Mouse (Mus musculus): ENCODE results near the gene Ggta1. TPM values are rescaled to one million over a fixed set of nuclear protein-coding genes. Genes with fewer than 3 reads are reported as not detected.

The Ggta1 gene
- polyA plus RNA-seq, 1 experiment from 2014 or later, result 30.4 TPM

- no peaks in the 10 kb centered on the region for H3K27me3 ChIP-seq (ENCODE audit: insufficient read depth, poor library complexity, severe bottlenecking)
- peaks cover 8% of the 10 kb centered on the region for H3K4me1 ChIP-seq
- H3K9me3 ChIP-seq, result no peaks in the 10 kb centered on the region
- H3K27ac ChIP-seq, result no peak overlapping the region
- 87% methylated on average over 7 of the region's 7 CpGs for WGBS
- peaks cover 28% of the 10 kb centered on the region for H3K36me3 ChIP-seq
- DNase-seq (ENCODE audit: low spot score), result no peak
- H3K4me3 ChIP-seq, result no peak overlapping the region
Measured at GRCm38 (mm10) chr2:35400739-35401138, 62.3 kb downstream of the Ggta1 start.

DNA sequence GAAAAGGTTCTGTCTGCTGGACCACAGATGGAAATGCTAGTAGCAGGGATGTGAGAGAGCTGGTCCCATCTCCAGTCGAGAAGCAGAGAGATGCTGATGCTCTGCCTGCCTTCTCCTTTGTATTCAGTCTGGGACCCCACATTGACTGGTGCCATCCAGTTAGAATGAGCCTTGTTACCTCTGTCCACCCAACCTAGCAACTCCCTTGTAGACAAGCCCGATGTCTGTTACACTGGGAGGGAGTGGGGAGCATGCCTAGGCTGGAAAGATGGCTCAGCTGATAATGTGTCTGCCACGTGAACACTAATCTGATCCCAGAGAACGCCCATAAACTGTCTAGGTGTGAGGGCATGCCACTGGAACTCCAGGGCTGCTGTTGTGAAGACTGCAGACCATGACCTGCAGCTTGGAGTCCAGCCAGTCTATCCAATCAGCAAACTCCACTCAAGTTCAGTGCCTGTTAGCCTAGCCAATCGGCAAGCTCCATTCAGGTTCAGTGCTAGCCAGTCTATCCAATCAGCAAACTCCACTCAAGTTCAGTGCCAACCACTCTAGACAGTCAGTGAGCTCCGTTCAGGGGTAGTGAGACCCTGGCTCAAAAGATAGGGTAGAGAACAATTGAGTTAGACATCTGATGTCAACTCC lies 64.7 kb downstream of the Ggta1 start:
- no peak for DNase-seq (ENCODE audit: low spot score)
- Histone ChIP-seq H3K9me3 (no peaks in the 10 kb centered on the region), H3K36me3 (peaks cover 17% of the 10 kb centered on the region; the same call in 1 of the 2 replicates), H3K27ac (0 out of 2 replicates have a peak overlapping the region, but pooled peaks have one; percentile 3), H3K27me3 (ENCODE audit: insufficient read depth, poor library complexity, severe bottlenecking) (no peaks in the 10 kb centered on the region), H3K4me1 (peaks cover 8% of the 10 kb centered on the region), H3K4me3 (no peak overlapping the region)
- 79% methylated on average over 6 of the region's 6 CpGs for WGBS

DNA sequence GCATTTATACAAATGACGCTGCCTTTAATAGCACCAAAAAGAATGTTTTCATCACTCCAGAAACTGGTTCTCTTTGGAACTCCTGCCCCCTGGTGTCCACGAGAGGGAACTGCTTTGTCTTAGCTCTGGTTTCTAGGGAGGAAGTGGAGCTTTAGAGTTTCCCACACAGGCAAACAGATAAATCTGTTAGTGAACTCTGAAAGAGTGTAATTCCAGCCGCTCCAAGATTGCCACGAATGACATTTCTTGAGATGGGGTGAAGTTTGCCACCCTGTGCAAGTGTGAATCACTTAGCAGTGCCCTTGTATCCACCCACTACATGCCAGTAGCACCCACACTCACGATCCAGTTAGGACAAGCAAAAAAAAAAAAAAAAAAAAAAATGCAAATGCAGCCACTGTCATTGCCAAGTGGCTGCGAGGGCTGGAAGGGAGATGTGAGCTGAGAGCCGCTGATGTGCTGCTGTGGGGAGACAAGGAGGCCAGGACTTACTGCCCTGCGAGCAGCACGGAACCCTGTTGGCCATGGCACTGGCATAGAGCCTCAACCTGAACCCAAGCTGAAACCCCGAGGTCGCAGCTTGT lies 65.3 kb downstream of the Ggta1 start:
- DNase-seq (ENCODE audit: low spot score), result no peak
- 0 out of 2 replicates have a peak overlapping the region, but pooled peaks have one; percentile 3 for H3K27ac ChIP-seq

GRCm38 (mm10) chr2:35397096-35397495 lies 65.9 kb downstream of the Ggta1 start, which contains the start of gene 4930402F06Rik:
4930402F06Rik (minus strand) TSS chr2:35397175.
- Histone ChIP-seq H3K9me3 (no peaks in the 10 kb centered on the region), H3K36me3 (peaks cover 11% of the 10 kb centered on the region; the same call in 1 of the 2 replicates), H3K4me3 (no peak within 1 kb of the TSS), H3K27me3 (ENCODE audit: insufficient read depth, poor library complexity, severe bottlenecking) (no peaks in the 10 kb centered on the region), H3K4me1 (peaks cover 8% of the 10 kb centered on the region), H3K27ac (0 out of 2 replicates have a peak within 1 kb of the TSS, but pooled peaks have one; percentile 3)
- 71% methylated on average over 5 of the region's 5 CpGs for whole genome bisulfite sequencing
- DNase-seq (ENCODE audit: low spot score), result no peak

More for the DNA sequence above, 65.3 kb downstream of the Ggta1 start:
- Histone ChIP-seq H3K36me3 (peaks cover 17% of the 10 kb centered on the region; the same call in 1 of the 2 replicates), H3K4me3 (no peak overlapping the region), H3K9me3 (no peaks in the 10 kb centered on the region), H3K4me1 (peaks cover 8% of the 10 kb centered on the region), H3K27me3 (ENCODE audit: insufficient read depth, poor library complexity, severe bottlenecking) (no peaks in the 10 kb centered on the region)
- WGBS, result 46% methylated on average over 11 of the region's 11 CpGs

DNA sequence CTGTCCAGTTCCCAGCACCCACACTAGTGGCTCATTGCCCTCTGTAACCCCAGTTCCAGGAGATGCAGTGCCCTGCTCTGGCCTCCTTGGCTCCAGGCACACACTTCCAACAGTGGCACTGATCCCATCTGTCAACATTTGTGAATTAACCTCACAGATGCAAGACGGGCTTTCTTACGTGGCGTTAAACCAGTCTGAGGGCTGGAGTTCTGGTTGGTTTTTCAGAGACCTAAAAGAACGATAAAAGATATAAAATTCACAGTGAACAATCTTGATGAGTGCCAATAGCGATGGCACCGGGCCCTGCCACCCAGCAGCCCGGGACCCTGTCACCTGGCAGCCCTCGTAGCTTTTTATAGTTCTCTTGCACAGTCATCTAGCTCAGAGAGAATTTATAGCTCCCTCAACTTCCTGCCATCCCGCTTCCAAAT lies 77.6 kb downstream of the Ggta1 start:
- 73% methylated on average over 9 of the region's 9 CpGs for WGBS

DNA sequence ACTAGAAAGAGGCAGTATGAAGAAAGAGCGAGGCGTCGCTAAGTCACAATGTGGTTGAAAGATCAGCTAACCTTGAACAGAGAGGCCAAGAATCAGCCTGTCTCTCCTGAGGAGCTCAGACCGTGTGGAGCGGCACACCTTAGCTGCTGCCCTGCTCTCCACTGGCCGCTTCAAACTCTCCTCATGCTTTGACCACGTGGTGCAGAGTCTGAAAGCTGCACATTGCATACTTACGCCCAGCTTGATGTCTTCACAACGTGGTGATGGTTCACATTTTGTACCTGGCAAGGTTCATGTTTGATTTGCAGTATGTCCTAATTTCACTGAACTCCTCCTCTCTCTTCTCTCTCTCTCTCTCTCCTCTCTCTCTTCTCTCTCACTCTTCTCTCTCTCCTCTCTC lies 83.7 kb downstream of the Ggta1 start:
- no peaks in the 10 kb centered on the region for H3K4me1 ChIP-seq
- no peak for DNase-seq (ENCODE audit: low spot score)
- 72% methylated on average over 9 of the region's 9 CpGs for WGBS
- no peak overlapping the region for H3K4me3 ChIP-seq
- H3K9me3 ChIP-seq, result no peaks in the 10 kb centered on the region
- no peaks in the 10 kb centered on the region for H3K27me3 ChIP-seq (ENCODE audit: insufficient read depth, poor library complexity, severe bottlenecking)
- no peak overlapping the region for H3K27ac ChIP-seq
- no peaks in the 10 kb centered on the region for H3K36me3 ChIP-seq

More for the DNA sequence above, 77.6 kb downstream of the Ggta1 start:
- no peaks in the 10 kb centered on the region for H3K9me3 ChIP-seq
- H3K4me1 ChIP-seq, result no peaks in the 10 kb centered on the region; the same call in 1 of the 2 replicates
- H3K4me3 ChIP-seq, result no peak overlapping the region
- no peak for DNase-seq (ENCODE audit: low spot score)
- no peaks in the 10 kb centered on the region for H3K36me3 ChIP-seq
- no peak overlapping the region for H3K27ac ChIP-seq
- no peaks in the 10 kb centered on the region for H3K27me3 ChIP-seq (ENCODE audit: insufficient read depth, poor library complexity, severe bottlenecking)

DNA sequence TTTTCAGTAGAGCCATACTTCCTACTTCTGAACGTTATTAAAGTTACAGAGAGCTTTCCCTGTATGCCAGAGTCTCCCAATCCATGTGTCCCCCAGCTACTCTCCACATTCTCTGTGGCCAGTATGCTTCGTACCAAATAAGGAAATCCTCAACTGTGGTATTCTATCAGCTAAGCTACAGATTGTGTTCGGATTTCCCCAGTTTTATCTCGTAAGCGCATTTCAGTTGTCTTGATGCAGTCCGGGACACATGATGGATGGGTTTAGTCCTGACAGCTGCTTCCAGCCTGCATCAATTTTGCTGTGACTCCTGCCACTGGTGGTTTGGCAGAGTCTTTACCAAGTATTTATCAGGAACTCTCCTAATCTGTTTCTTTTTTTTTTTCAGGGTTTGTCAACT lies 85.4 kb downstream of the Ggta1 start:
- no peak for DNase-seq (ENCODE audit: low spot score)
- no peaks in the 10 kb centered on the region for H3K9me3 ChIP-seq
- H3K36me3 ChIP-seq, result no peaks in the 10 kb centered on the region
- WGBS, result 18% methylated on average over 6 of the region's 6 CpGs
- H3K27me3 ChIP-seq (ENCODE audit: insufficient read depth, poor library complexity, severe bottlenecking), result no peaks in the 10 kb centered on the region
- H3K27ac ChIP-seq, result no peak overlapping the region
- H3K4me1 ChIP-seq, result no peaks in the 10 kb centered on the region
- no peak overlapping the region for H3K4me3 ChIP-seq

DNA sequence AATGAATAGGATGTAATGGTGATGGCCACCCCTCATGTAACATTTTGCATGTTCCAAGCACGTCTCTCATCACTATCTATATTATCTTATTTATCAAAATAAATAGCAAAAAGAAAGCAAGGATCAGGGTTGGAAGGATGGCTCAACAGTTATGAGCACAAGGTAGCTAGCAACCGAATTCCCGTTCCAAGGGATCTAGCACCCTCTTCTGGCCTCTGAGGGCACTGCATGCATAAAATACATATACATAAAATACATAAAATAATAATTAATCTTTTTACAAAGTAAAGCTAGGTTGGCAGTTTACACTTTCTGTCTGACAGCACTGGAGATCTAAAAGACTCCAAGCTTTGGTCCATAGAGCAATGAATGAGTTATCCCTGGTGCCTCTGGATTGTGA lies 90.0 kb downstream of the Ggta1 start:
- Histone ChIP-seq H3K4me1 (no peaks in the 10 kb centered on the region), H3K27ac (no peak overlapping the region), H3K36me3 (no peaks in the 10 kb centered on the region), H3K27me3 (ENCODE audit: insufficient read depth, poor library complexity, severe bottlenecking) (no peaks in the 10 kb centered on the region), H3K9me3 (no peaks in the 10 kb centered on the region), H3K4me3 (no peak overlapping the region)
- WGBS, result 14% methylated on average over 3 of the region's 3 CpGs
- DNase-seq (ENCODE audit: low spot score), result no peak

DNA sequence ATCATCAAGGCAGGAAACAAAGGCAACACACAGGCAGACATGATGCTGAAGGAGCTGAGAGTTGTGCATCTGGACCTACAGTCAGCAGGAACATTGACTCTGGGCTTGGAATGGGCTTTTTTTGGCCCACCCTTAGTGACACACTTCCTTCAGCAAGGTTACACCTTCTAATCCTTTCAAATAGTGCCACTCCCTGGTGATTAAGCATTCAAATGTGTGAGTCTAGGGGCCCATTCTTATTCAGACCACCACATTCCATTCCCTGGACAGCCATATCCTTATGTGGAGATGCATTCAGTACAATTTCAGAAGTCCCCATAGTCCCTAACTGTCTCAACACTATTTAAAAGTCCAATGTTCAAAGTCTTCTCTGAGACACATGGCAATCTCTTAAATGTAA lies 92.3 kb downstream of the Ggta1 start:
- Histone ChIP-seq H3K36me3 (no peaks in the 10 kb centered on the region), H3K4me3 (no peak overlapping the region), H3K9me3 (no peaks in the 10 kb centered on the region), H3K27me3 (ENCODE audit: insufficient read depth, poor library complexity, severe bottlenecking) (no peaks in the 10 kb centered on the region), H3K27ac (no peak overlapping the region), H3K4me1 (no peaks in the 10 kb centered on the region)
- no peak for DNase-seq (ENCODE audit: low spot score)

- no peak for DNase-seq (ENCODE audit: low spot score)
- no peak within 1 kb of the TSS for H3K27ac ChIP-seq
- no peak within 1 kb of the TSS for H3K4me3 ChIP-seq
- H3K9me3 ChIP-seq, result no peaks in the 10 kb centered on the region
- H3K27me3 ChIP-seq (ENCODE audit: insufficient read depth, poor library complexity, severe bottlenecking), result no peaks in the 10 kb centered on the region
- WGBS, result 52% methylated on average over 2 of the region's 2 CpGs
- no peaks in the 10 kb centered on the region for H3K36me3 ChIP-seq
- H3K4me1 ChIP-seq, result no peaks in the 10 kb centered on the region
Measured at GRCm38 (mm10) chr2:35367629-35368028, 95.4 kb downstream of the Ggta1 start, which contains the start of gene 4930568D16Rik. 4930568D16Rik (minus strand) TSS chr2:35367729.

Other genes starting within 250 kb of the Ggta1 start
- 52.5 and 84.3 TPM in 2 replicates for gene Gsn, start 206.9 kb downstream of the Ggta1 start, polyA plus RNA-seq (2016; fragmentation: Nextera tagmentation; extraction: Ambion mirVana)
- 32.9 and 34.0 TPM in 2 replicates for gene Stom, start 126.3 kb downstream of the Ggta1 start, polyA plus RNA-seq (2016; fragmentation: Nextera tagmentation; extraction: Ambion mirVana)
- not detected in 2 replicates for gene 4930568D16Rik, start 95.5 kb downstream of the Ggta1 start, polyA plus RNA-seq (2016; fragmentation: Nextera tagmentation; extraction: Ambion mirVana)
- not detected in 2 replicates for gene 4930402F06Rik, start 66.1 kb downstream of the Ggta1 start, polyA plus RNA-seq (2016; fragmentation: Nextera tagmentation; extraction: Ambion mirVana)
- gene Dab2ip, start 95.0 kb upstream of the Ggta1 start, polyA plus RNA-seq (2016; fragmentation: Nextera tagmentation; extraction: Ambion mirVana), result 47.6 and 49.0 TPM in 2 replicates

Measured in heart, embryonic 10.5 days (tissue).